Mouse (Mus musculus) retina, adult 2 months (tissue): ENCODE measurements around the gene Gbp5.
"Not testable (repeated sequence)": the region's sequence is repeated elsewhere in the genome, so short reads cannot be mapped to it uniquely, and the experiment has no call there.

Source experiments
- DNase-seq: peaks from one replicate; pipeline ENCODE4 v3.0.0-alpha.2; 2012; ENCODE audit warnings: low read depth, low spot score

Gbp5 gene

GRCm38 (mm10) chr3:142542776-142543175 lies 49.0 kb downstream of the Gbp5 start:
- DNase-seq: not testable (repeated sequence)

DNA sequence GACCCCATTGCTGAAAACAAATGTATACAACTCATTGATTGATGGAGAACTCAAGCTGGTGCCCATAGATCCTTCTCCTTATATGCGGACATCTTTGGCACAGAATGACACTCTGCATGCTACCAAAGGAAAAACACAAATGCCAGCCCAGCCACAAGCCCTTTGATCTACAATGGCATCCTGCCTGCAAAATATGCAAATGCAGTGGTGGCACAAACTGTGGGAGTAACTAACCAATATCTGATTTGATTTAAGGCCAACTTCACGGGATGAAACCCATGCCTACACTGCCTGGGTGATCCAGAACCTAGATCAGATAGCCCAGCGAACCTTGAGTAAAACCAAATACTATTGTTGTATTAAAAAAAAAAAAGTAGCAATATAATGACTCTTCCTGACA lies 52.9 kb downstream of the Gbp5 start:
- no peak for DNase-seq

DNA sequence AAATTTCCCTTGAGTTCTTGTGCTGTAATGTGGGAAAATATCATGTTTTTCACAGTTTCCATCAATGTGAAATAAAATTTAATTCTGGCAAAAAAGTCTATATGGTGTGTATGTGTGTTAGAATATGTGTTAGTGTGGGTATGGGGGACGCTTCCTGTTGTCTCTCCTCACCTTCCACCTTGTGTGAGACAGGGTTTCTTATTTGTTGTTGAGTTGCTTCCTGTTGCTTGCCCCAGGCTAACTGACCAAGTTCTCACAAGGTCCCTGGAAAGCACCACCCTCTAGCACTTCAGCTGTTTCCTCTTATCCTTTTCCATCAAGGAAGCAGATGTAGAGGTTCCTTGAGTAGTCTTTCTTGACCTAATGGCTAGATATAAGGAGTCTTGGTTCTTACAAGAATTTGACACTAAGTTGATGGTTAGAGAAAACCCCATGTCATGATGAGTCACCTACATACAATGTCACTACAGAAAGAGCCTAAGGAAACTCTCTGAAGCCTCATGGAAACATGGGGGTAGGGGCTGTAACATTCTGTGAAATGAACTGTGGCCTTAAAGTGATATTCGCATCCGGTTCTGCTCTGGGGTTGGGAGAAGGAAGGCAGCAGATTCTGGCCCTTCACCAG lies 56.4 kb downstream of the Gbp5 start:
- DNase-seq: no peak

- DNase-seq: no peak
Measured at GRCm38 (mm10) chr3:142554601-142555000, 60.8 kb downstream of the Gbp5 start.

GRCm38 (mm10) chr3:142555623-142556022 lies 61.8 kb downstream of the Gbp5 start:
- DNase-seq: no peak

DNA sequence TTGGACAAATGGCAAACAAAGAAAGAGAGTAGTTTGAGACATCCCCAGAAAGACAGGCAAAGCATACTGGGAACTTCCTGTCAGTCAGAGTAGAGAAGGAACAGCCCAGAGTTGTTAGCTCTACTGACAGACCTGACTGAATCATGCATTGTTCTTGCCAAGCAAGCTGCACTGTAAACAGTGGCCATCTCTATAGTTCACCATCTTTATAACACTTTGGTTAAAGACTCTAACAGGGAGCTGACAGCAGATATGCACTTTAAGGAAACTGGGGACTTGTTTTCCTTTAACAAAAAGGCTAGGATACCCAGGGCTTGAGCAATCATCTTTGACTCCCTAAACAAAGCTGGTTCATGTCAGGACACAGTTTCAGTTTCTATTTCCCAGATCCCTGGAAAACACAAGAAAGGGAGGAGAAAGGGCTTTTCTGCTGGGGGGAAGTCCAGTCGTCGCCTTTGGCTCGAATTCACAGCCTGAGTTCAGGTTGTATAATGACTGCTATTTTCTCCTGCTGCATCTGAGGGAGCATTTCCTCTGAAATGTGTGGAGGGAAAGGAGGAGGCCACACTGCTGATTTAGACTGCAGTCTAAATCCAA lies 66.0 kb downstream of the Gbp5 start, which contains the start of gene Gbp3:
Gene Gbp3 (plus strand): TSS at position 395 of the 597 bp plus-strand sequence.
- DNase-seq: no peak

DNA sequence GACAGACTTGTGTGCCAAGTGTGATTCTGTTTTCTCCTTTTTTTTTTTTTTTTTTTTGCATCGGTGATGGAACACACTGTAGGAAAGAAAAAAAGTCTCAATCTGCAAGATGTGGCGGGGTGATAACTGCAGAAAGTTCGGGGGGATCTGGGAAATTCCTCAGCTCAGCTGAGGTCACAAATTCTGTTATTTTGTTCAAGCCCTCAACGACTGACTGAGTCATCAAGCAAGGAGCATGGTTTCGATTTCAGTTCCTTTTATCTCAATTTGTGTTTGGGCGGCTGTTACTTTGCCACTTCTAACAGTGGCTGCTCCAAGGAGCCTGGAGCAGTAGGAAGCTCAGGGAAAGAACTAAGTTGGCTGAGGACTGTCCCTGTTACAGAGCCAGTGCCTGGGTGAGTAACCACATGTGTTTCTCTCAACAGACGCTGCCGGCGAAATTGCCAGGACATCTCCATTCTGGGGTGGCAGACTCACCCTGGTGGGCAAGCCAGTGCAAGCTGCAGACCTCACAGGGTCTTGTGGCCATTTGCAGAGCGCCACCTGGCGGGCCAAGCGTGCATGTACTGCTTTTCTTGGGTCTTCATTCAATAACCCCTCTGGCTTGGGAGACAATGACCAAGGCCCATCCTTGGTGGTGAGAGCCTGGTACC lies 66.6 kb downstream of the Gbp5 start:
- DNase-seq: no peak

- DNase-seq: no peak
Measured at GRCm38 (mm10) chr3:142561045-142561646, 67.4 kb downstream of the Gbp5 start.

DNA sequence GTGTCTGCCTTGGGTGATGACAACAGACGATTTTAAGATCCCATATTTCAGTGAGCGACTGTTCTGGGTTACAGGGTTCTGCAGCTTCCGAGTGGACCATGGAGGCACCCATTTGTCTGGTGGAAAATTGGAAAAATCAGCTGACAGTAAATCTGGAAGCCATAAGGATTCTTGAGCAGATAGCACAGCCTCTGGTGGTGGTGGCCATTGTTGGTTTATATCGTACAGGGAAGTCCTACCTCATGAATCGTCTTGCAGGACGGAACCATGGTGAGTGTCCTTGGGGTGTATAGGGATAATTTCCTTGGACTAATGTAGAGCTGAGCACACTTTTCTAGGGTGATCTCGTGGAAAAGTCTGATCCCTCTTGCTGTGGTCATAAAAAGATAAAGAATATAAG lies 67.9 kb downstream of the Gbp5 start:
- no peak for DNase-seq

DNA sequence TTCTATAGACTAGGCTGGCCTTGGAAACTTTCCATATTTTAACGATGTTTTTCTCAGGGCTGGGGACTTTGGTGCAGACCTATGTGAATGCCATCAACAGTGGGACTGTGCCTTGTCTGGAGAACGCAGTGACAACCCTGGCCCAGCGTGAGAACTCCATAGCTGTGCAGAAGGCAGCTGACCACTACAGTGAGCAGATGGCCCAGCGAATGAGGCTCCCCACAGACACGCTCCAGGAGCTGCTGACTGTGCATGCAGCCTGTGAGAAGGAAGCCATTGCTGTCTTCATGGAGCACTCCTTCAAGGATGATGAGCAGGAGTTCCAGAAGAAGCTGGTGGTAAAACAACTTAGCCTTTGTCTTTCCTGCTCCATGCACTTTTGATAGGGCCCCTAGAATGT lies 73.7 kb downstream of the Gbp5 start:
- not testable (repeated sequence) for DNase-seq

GRCm38 (mm10) chr3:142570738-142571137 lies 77.0 kb downstream of the Gbp5 start:
- DNase-seq: no peak
